In genomic region chr5:113382580-113382979, GRCm38 (mm10) we compare ENCODE assay signal across 23 mouse cellular contexts. TPM values are rescaled to one million over a fixed set of nuclear protein-coding genes. Genes with fewer than 3 reads are reported as not detected.
"Had no signal": no experiment of that assay in that cellular context is flagged by ENCODE, and none has a peak within 500 bp of the region (broad histone marks: within the 10 kb centered on the region; RNA-seq: fewer than 3 reads in every experiment).

No protein-coding gene starts in this region.

- H3K27me3 ChIP-seq: limb, embryonic 15.5 days; liver, embryonic 12.5 days; neural tube, embryonic 12.5 days had no signal

- ATAC-seq: liver, embryonic 12.5 days had no signal

- H3K27ac ChIP-seq: limb, embryonic 15.5 days; liver, embryonic 12.5 days; midbrain, embryonic 10.5 days had no signal

- H3K9ac ChIP-seq: limb, embryonic 15.5 days; liver, embryonic 12.5 days; lung, embryonic 14.5 days; neural tube, embryonic 12.5 days had no signal

- DNase-seq: kidney, adult 8-10 months; kidney, postnatal 25 days; lung, embryonic 14.5 days; lung, postnatal 10 days; lung, postnatal 4 days; right cerebral cortex, adult 18-20 months; right cerebral cortex, postnatal 25 days; thymus, postnatal 4 days had no signal

- H3K4me1 ChIP-seq: limb, embryonic 15.5 days; liver, embryonic 12.5 days; midbrain, embryonic 10.5 days; neural tube, embryonic 12.5 days had no signal

- H3K36me3 ChIP-seq: limb, embryonic 15.5 days; liver, embryonic 12.5 days; midbrain, embryonic 10.5 days; neural tube, embryonic 12.5 days had no signal

- H3K4me3 ChIP-seq: limb, embryonic 15.5 days; liver, embryonic 12.5 days; midbrain, embryonic 10.5 days; myocyte; neural tube, embryonic 12.5 days had no signal

- H3K9me3 ChIP-seq: limb, embryonic 15.5 days; liver, embryonic 12.5 days; midbrain, embryonic 10.5 days; neural tube, embryonic 12.5 days had no signal

- H3K4me2 ChIP-seq: limb, embryonic 15.5 days; liver, embryonic 12.5 days; lung, embryonic 14.5 days; neural tube, embryonic 12.5 days had no signal

RNA-seq across cellular contexts. Expression of gene Aym1, which starts 25.5 kb away (rescaled TPM):
- total RNA-seq: layer of hippocampus, postnatal 25 days; left cerebral cortex, adult 8-10 months; left cerebral cortex, postnatal 25 days; megakaryocyte, adult 5-6 weeks had no signal
- polyA plus RNA-seq: kidney, embryonic 16.5 days; limb, embryonic 11.5 days; limb, embryonic 15.5 days; liver, embryonic 12.5 days; liver, embryonic 16.5 days; lung, embryonic 14.5 days; midbrain, embryonic 10.5 days; myocyte; neural tube, embryonic 12.5 days; small intestine, adult 2 months; stomach, embryonic 16.5 days; thymus, postnatal 0 days had no signal
